Mouse (Mus musculus): ENCODE results near the gene Ambra1.

- TF ChIP-seq POLR2A (IDR thresholded peaks at IDR 0.05; ENCODE audit: borderline replicate concordance, control insufficient read depth, low read depth, low read length) (no peak), CTCF (IDR thresholded peaks at IDR 0.05; ENCODE audit: control insufficient read depth, insufficient read depth, low read length) (no peak)
Observed at GRCm38 (mm10) chr2:91899141-91899540, 169.2 kb downstream of the Ambra1 start.

All from bone marrow, adult 2 months (tissue).